Mouse (Mus musculus) layer of hippocampus, postnatal 14 days (tissue): ENCODE measurements around the gene Krtcap3. TPM values are rescaled to one million over a fixed set of nuclear protein-coding genes. Genes with fewer than 3 reads are reported as not detected.

Source experiments
- DNase-seq, 2 experiments: peaks; one replicate each; pipeline ENCODE4 v3.0.0; 2021 to 2022; ENCODE audit warnings: low spot score in 2 of 2, mixed read lengths in 1 of 2
- total RNA-seq, 2 experiments: library from RNA; stranded (reverse); gene quantifications; 2 replicates each; pipeline ENCODE4 v1.2.3; 2021

The Krtcap3 gene
- total RNA-seq, 2 experiments from 2014 or later = 1.3 to 1.9 TPM

DNA sequence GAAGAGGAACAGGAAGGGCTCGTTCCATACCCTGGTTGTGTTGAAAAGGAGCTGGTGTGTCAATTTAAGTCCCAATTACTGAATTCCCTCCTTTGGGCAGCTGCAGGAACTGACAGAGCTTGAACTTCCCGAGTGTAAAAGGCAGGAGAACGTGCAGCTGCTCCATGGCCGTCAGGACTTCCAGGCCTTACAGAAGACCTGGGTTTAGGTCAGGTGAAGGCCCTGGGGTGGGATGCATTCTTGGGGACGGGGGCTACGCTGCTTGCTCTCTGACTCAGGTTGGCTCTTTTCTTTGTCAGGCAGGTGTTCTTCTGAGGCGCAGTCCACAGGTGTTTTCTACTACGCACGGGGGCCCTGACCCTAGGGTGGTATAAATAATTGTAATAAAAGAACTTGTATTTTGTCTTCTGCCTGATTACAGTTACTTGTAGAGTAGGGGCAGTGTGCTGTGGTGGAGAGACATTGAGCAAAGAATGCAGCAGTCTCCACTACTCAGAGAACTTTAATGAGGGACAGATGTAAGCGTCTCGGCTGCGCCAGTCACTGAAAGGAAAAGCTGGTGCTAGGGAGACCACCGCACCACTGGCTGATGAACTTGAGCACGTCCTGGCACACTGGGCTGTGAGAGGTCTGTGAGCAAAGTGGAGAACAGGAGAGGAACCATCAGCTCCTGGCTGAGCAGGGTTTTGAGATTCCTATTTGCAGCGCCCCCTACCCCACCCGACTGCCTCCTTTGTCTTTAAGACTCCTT lies 1.5 kb downstream of the Krtcap3 start:
- DNase-seq = no peak

GRCm38 (mm10) chr5:31253806-31254205 lies 2.3 kb downstream of the Krtcap3 start:
- DNase-seq = no peak

- DNase-seq = no peak
Observed at GRCm38 (mm10) chr5:31254452-31254851, 3.0 kb downstream of the Krtcap3 start.

- DNase-seq = no peak
Observed at GRCm38 (mm10) chr5:31254901-31255300, 3.4 kb downstream of the Krtcap3 start.

- no peak for DNase-seq
Observed at GRCm38 (mm10) chr5:31255381-31255780, 3.9 kb downstream of the Krtcap3 start.

DNA sequence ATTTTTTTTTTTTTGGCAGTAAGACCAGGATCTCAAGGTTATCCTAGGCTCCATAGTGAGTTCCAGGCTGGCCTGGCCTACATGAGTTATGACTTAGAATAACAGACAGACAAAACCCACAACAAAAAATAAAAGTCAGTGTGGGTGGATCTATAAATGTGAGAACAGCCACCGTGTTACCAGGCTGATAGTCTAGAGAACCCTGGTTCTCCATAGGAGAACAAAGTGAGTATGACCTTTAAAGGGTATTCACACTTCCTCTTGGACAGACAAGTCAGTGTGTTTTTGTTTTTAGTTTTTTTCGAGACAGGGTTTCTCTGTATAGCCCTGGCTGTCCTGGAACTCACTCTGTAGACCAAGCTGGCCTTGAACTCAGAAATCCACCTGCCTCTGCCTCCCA lies 4.5 kb downstream of the Krtcap3 start:
- DNase-seq = no peak

- DNase-seq = no peak
Observed at GRCm38 (mm10) chr5:31257616-31258015, 6.1 kb downstream of the Krtcap3 start.

DNA sequence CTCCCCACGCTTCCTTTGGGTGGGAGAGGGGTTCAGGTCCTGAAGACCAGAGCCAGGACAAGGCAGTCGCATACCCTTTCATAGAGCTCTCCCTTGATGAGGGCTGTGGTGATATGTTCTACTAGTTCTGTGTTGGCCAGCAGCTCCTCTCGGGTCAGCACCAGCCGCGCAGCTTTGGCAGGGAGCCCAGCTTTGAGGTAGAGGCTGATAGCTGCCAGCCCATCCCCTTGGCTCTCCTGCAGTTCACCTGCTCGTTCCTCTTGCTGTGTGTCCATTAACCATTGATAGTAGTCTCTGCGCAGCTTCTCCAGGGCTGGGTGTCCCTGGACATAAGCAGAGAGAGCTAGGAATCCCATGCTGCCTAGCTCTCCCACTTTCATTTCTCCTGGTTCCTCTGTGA lies 14.6 kb downstream of the Krtcap3 start:
- no peak for DNase-seq

- no peak for DNase-seq
Observed at GRCm38 (mm10) chr5:31267686-31268085, 16.2 kb downstream of the Krtcap3 start.

DNA sequence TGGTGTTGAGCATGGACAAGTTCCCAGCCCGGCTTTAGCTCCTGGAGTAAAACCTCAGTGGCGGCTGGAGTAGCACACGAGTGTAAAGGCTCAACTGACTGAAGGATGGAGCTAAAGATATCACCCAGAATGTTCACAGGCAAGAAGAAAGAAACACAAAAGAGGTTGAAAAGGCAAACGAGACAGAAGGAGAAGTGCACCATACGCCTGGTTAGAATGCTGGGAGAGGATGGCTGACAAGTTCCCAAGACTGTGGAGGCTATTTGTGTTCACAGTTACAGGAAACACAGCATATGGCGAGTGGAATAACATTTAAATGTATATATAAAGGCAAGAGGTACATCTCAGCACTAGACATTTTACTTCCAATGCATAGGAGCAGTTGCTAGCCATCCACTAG lies 21.5 kb downstream of the Krtcap3 start:
- DNase-seq = no peak

DNA sequence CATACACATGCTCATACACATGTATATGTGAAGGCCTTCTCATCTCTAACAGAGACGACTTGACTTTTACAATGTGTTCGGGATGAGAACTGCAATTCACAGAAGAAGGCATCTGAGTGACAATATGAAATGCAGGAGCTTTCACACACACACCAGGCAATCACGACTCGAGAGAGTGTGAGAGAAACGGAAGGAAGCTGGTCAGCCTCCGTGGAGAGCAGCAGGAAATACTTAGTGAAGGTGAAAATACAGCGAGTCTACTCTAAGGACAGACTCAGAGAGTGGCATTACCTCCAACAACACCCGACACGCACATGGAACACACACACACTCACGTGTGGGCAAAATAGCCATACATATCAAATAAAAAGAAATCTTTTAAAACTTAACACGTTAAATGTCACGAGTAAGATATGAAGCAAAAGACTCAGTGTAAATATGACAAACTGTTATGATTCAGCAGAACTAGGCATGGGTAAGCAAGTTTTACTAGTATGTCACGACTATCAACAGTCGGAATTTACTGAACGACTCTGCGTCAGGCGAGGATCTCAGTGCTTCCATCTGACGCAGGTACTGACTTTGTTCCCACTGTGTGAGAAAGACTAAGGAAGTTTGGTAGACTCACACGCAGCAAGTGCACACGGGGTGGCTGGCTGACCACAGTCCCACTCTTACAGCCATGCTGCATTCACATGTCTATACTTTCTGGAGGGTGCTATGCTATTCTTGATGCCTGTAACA lies 27.9 kb downstream of the Krtcap3 start:
- no peak for DNase-seq

DNA sequence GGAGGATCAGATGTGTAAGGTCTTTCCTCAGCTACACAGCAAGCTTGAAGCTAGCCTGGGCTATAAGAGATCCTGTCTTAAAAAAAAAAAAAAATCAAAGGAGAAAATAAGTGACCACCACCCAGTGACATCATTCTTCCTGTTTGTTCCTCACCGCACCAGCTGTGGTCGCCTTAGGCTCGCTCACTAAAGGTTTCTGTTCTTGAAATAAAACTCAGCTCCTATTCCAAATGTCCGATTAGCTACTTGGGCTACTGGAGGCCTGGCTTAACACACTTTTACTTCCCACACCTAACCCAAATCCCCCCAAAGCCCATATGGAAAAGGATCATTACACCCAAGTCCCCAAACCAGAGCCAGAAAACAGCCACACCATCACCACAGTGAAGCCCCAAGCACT lies 36.7 kb downstream of the Krtcap3 start:
- no peak for DNase-seq

GRCm38 (mm10) chr5:31288655-31289054 lies 37.2 kb downstream of the Krtcap3 start:
- no peak for DNase-seq

DNA sequence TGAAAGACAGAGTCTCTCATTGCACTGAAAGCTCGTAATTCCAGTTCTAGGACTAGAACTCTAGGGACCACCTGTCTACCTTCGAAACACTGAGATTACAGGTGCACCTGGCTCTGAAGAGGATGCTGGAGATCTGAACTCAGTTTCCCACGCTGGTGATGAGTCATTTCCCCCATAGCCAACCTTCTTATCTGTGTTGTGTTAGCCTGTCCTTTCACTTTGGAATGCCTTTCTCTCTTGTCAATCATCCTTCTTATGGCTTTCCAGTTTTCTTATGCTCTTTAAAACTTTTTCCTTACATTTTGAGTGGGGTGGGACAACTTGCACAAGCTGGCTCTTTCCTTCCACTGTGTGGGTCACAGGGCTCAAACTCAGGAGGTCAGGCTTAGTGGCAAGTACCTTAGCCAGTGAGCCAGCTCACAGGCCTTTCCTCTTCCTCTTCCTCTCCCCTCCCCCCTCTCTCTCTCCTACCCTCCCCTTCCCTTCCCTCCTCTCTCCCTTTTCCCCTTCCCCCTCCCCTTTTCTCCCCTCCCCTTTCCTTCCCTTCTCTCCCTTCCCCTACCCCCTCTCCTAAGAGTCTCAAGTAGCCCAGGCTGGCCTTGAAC lies 38.2 kb downstream of the Krtcap3 start:
- no peak for DNase-seq

DNA sequence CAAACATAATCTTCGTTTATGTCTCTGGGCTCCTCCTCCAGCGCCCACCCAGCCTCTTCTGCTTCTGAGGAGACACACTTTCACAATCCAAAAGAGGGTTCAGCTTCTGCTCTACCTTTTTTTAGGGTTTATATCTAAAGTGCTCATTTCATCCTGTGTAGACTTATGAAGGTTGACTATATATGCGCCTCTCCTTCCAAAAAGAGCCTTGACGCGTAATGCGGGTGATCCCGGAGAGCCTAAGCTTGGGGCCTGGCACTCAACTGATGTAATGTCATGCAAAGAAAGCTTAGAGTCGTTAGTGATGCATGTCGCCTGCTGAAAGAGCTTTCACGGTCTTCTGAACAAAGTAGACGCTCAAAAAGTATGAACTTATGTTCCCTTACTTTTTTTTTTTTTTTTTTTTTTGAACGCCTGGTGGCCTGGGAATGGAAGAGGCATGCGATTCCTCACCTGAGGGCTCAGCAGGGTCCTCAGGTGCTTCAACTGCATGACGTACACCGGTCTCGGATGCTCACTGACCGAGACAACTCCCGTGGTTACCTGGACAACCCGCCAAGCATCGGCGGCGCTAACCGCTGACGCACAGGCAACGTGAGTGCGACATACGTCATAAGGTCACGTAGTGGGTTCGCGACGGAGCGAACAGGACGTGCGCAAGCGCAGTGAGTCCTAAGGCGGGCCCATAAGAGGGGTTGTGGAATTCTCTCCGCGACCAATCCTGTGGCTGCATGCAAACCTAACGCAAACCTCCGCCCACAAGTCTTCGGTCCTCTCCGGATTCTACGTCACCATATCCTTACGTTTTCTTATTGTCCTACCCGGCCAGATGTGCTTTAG lies 39.2 kb downstream of the Krtcap3 start, which contains the start of gene Ift172:
Ift172 (minus strand) TSS at position 596 of the 840 bp plus-strand sequence.
- DNase-seq = peak; percentile 94 to 97

DNA sequence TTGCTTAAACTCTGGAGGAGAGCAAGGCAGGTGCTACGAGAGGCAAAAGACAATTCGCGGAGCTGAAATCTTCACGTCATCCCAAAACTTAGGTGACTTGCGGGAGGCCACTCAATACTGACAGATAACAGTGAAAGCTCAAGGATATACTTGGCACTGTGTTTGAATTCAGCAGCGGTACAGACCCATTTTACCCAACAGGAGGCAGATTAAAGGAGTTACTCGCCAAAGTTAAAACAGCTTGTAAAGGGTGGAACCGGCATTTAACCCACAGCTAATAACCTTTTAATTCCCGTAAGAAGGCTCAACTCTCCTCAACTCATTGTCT lies 39.8 kb downstream of the Krtcap3 start:
- no peak for DNase-seq

- DNase-seq = no peak
Observed at GRCm38 (mm10) chr5:31294964-31295605, 43.6 kb downstream of the Krtcap3 start.

DNA sequence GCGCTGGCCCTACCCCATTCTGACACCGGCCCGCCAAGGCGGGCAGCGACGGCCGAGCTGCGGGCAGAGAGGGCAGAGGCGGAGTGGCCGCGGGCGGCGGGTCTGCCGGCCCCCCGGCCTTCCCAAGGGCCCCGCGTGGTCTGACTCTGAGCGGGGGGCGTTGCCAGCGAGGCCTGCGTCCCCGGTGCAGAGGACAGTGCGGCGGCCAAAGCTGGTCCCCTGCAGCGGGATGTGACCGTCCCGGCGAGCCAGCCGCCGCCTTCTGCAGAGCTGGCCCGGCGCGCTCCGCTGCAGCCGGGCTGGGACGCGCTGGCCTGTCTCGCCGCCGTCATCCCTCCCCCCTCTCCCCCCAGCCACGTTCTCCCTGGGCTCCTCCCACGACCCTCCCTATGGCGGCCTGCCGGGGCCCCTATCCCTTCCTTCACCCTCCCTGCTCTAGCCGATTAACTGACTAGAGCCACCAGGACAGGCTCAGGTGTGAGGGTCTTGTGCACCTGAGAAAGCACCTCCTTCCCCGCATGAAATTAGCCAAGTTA lies 44.2 kb downstream of the Krtcap3 start, which contains the start of gene Fndc4:
Fndc4 (minus strand) TSS at position 475 of the 536 bp plus-strand sequence.
- DNase-seq = peak; percentile 63 to 70

DNA sequence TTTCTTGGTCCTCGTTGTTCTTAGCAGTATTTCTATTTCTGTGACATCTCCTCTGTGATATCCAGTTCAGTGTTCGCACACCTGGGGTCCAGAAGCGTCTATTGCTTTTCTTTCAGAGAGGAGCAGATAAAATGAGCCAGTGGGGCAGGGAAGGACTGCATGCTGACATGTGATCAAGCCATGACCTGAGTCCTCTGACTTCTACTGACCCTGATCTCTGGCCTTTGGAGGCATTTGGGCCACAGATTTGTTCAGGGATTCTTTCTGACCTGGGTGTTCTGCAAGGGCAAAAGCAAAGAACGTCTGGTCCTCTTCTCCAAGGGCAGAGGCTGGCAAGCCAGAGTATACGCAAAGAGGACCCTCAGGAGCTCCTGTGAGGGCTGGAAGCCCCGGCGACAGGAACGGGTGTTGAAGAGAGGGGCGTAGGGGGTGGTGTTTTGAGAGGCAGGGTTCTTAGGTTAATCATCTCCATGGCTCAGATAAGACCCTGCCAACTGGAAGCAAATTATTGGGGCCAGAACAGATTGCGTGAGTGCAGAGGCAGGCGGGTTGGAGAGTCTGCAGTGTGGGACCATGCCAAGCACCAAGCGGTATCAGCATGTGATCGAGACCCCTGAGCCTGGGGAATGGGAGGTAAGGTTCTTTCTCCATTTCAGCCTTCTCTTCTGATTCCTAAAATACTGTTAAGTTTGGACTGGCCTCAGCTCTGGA lies 45.7 kb downstream of the Krtcap3 start, which contains the start of gene Gckr:
Gckr (plus strand) TSS at position 397 of the 711 bp plus-strand sequence.
- no peak for DNase-seq

- DNase-seq = no peak
Observed at GRCm38 (mm10) chr5:31297981-31298380, 46.5 kb downstream of the Krtcap3 start.
